Mouse (Mus musculus) kidney, adult 9 months (tissue): ENCODE measurements around the gene Lgals4.
A peak's percentile ranks its signal among the peaks of the same experiment; 100 is the strongest.

Source experiments
- DNase-seq: peaks from one replicate; pipeline ENCODE4 v3.0.0; 2022

The Lgals4 gene

DNA sequence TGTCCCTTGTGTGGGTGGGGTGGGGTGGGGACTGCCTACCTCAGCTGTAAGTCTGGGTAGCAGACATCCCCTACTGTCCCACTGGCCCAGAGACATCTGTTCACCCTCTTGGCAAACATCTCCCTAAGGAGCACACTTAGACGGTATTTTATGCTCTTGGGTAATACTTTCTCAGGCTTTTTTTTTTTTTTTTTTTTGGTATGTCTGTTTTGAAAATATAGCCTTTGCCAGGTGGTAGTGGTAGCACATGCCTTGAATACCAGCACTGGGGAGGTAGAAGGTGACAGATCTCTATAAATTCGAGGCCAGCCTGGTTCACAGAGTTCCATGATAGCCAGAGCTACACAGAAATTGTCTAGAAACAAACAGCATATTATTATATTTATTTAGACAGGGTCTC is 9.7 kb upstream of the Lgals4 start:
- DNase-seq, result no peak

GRCm38 (mm10) chr7:28824941-28825685 is 8.5 kb upstream of the Lgals4 start, which contains the start of gene Ech1:
Gene Ech1, plus strand, starts transcription at chr7:28825217.
- peak; percentile 98 for DNase-seq

GRCm38 (mm10) chr7:28825686-28826401 is 7.8 kb upstream of the Lgals4 start:
- peak; percentile 64 for DNase-seq

- DNase-seq, result no peak
These were observed 7.3 kb upstream of the Lgals4 start for GRCm38 (mm10) chr7:28826402-28826772.

- peak; percentile 73 for DNase-seq
These were observed 6.3 kb upstream of the Lgals4 start for GRCm38 (mm10) chr7:28827338-28827737.

DNA sequence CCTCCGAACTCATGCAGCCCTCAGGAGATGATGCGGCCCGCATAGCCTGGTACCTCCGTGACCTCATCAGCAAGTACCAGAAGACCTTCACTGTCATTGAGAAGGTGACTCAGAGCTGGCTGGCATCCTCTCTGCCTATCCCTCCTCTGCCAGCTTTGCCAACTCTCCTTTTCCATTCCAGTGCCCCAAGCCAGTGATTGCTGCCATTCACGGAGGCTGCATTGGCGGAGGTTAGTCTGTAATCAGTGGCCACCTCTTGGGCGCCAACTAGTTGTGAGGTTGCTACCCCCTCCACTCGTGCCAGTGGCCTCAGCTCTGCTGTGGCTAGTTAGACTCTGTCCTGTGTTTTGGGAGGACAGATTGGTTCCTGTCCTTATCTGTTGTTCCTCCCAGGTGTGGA is 3.8 kb upstream of the Lgals4 start:
- DNase-seq, result no peak

GRCm38 (mm10) chr7:28830981-28831380 is 2.7 kb upstream of the Lgals4 start:
- DNase-seq, result no peak

GRCm38 (mm10) chr7:28831411-28832125 is 2.1 kb upstream of the Lgals4 start:
- DNase-seq, result no peak

DNA sequence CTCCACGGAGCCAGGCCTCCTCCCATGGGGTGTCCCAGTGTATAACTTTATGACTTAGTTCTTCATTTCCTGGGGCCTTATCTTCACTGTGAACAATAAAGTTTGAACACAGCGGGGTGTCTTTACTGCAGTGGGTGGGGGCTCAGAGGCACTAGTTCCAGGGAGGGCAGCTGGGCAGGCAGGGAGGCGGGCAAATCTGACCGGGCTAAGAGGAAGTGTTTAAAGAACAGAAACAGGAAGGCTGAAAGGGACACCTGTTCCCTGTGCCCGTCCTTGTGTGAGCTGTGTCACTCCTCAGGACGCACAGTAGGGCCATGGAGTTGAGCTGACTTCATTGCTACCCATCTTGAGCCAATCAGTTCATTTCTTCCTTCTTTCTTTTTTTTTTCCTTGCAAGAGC is 1.5 kb upstream of the Lgals4 start:
- no peak for DNase-seq

DNA sequence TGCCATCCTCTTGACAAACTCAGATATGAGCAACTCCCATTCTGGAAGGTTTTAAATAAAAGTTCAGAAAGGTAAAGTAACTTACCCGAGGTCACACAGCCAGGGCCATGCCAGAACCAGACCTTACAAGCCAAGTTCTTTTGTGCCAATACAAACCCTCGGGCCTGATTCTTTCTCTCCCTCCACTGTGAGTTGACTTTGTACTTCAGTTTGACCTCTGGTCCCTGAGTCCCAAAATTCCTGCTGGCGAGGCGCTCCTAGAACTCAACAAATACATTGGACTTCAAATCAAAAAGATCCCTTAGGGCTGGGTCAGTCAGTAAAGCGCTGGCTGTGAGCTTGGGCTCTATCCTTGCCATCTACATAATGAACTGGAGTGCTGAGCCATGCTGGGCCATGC is 3.3 kb downstream of the Lgals4 start:
- peak; percentile 74 for DNase-seq

DNA sequence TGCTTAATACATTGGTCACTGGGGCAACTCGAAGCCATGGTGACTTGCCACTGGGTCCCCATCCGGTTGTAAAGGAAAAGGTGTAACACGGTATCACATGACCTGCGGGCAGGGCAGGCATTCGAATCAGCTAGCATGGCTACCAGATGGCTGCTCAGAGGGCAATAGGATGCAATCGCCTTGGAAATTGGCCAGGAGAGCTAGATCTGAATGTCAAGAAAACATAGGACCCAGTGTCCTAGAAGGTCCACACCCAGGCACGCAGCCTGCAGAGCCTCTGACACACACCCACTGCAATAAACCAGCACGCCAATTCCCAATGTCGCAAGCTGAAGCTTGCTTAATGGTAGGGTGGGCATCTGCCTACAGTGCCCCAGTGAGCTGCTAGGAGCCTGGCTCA is 4.7 kb downstream of the Lgals4 start:
- DNase-seq, result no peak

DNA sequence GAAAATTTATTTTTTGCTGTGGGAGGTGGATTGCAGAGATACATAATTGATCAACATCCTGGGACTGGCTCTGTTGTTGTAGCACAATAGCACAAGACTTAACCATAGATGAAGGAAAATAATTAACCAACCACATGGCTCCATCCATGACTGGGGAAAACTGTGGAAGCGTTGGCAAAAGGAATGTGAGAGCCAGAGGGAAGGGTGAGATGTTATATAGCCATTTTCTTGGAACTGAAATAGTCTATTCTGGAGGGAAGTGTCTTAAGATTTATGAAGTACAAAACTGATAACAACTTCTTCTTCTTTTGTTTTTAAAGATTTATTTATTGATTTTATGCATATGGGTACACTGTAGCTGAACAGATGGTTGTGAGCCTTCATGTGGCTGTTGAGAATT is 13.6 kb downstream of the Lgals4 start:
- DNase-seq, result no peak

DNA sequence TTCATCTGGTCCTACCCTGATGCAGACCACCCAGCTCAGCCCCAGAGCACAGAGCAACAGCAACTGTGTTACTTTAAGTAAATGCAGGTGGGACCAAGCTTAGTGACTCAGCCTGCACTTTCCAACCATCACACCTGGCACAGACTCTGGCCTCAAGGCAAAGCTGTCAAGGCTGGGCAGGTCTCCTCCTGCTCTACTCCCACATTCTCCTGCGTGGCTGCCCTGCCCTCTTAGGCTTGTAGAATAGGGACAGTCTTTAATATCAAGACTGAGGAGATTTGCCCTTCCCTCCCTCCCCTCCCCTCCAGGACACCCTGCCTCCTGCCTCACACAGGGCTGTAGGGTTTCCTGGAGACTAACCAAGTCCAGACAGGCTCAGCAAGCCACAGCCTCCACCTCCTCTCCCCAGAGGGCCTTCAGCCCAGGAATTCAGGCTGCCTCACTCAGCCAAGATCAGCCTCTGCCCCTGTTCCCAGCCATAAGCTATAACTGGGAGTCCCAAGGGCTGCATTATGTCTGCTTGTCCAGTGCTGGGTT is 16.1 kb downstream of the Lgals4 start:
- DNase-seq, result no peak

GRCm38 (mm10) chr7:28850642-28851041 is 17.0 kb downstream of the Lgals4 start:
- DNase-seq, result no peak

- DNase-seq, result no peak
These were observed 26.3 kb downstream of the Lgals4 start for GRCm38 (mm10) chr7:28859953-28860352.

DNA sequence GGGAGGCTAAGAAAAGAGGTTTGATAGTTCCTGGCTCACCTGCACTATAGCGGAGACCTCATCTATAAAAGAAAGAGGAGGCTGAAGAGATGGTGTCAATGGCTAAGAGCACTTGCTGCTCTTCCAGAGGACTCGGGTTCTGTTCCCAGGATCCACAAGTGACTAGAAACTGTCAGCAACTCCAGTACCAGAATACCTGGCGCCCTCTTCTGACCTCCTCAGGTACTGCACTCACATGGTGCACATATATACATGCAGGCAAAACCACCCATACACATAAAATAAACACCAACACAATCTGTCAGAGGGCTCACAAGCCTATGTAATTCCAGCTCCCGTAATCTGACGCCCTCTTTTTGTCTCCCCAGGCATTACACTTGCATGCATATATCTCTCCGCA is 27.2 kb downstream of the Lgals4 start:
- DNase-seq, result no peak

DNA sequence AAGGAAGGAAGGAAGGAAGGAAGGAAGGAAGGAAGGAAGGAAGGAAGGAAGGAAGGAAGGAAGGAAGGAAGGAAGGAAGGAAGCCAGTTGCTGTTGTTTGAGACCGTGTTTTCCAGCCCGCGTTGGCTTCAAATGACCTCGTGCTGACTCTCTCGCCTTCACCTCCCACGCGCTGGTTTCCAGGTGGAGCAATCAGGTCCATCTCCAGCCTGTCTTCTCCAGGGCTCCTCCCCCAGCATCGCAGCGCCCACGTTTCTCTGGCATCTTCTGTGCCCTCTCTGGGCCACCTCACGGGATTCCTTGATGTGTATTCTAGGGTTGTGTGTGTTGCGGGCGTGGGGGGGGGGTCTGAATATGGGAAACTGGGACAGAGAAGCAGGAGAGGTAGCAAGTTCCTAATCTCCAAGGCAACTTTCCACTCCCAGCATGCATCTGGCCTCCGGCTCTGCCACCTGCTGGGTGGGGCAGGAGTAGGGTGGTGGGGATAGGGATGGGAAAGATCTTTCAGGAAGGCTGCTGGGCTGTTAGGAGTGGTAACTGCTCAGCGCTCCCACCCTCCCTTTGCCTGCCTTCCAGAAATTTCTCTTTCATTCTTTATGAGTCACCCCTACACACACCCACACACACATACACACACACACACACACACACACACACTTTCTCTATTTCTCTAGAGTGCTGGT is 29.3 kb downstream of the Lgals4 start:
- no peak for DNase-seq

DNA sequence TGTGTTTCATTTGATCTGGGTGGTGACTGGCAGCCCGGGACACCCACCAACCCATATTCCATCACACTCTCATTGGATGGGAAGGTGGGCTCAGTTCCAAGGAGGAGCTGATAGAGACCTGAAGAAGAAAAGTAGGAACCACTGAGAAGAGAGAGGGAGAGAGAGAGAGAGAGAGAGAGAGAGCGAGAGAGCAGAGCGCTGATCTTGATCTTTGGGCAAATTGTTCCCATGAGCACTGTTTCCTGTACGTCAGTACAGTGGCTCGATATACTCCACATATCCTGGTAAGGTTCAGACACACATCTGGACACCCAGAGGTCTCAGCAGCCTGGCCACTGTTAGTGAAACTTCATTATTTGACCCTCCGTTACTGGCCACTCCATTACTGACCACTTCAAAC is 29.9 kb downstream of the Lgals4 start, which contains the start of gene Lgals7:
Gene Lgals7, plus strand, starts transcription at position 314 of the 400 bp plus-strand sequence.
- no peak for DNase-seq

DNA sequence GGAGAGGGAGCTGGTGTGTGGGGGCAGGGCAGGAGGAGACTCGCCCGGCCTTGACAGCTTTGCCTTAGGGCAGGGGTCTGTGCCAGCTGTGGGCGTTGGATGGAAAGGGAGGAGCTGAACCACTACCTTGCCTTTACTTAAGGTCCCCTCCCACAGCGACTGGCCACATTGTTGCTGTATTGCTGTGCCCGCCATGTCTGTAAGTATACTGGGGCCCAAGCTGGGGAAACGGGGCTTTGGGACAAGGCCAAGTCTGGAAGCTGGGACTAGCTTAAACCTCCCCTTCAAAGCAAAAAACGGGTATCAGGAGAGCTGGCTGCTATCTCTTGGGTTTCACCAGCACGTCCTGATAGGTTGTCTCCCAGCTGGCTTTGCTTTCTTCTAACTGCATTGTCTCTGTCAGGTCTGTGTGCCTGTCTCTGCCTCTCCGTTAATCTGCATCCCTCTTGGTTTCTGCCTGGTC is 30.7 kb downstream of the Lgals4 start:
- DNase-seq, result no peak

DNA sequence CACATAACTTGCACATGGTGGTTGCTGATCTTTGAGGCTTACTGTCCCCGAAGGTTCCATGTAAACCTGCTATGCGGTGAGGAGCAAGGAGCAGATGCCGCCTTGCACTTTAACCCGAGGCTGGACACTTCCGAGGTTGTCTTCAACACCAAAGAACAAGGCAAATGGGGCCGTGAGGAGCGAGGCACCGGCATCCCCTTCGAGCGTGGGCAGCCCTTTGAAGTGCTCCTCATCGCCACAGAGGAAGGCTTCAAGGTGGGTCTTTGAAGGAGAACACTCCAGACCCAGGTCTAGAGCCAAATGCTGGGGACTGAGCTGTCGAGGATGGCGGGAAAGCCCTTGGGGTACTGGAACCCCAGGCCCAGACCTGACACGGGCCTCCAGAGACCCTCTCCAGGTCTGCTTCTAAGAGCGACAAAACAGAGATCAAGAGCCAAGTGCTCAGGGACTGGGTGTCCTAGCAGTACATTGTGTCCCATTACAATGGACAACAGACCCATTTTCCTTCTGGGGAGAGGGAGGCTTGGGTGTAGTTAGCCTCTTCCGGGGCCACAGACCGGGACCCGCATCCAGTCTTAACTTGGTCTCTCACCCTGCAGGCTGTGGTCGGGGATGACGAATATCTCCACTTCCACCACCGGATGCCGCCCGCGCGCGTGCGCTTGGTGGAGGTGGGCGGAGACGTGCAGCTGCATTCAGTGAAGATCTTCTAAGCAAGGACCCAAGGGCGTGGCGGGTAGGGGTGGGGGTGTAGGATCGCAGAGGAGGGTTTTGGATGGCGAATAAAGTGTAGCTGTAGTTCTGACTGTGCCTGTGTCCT is 32.0 kb downstream of the Lgals4 start:
- peak; percentile 72 for DNase-seq

- DNase-seq, result no peak
These were observed 33.3 kb downstream of the Lgals4 start for GRCm38 (mm10) chr7:28866769-28867507.
